Mouse (Mus musculus) intestine, postnatal 0 days (tissue): ENCODE results near the gene Sap25. TPM values are rescaled to one million over a fixed set of nuclear protein-coding genes. Genes with fewer than 3 reads are reported as not detected.
"Not testable (repeated sequence)": the region's sequence is repeated elsewhere in the genome, so short reads cannot be mapped to it uniquely, and the experiment has no call there.

ENCODE experiments used
- ATAC-seq: fragments of 200-750 bp; cut with Nextera tagmentation; 2 replicates; pipeline ENCODE4 v1.8.0; 2017; ENCODE audit warnings: mild to moderate bottlenecking, moderate TSS enrichment, moderate library complexity
- H3K27ac ChIP-seq: fragments of 300-500 bp; sonication (generic); 2 replicates; pipeline ENCODE4 v1.5.1; 2014; ENCODE audit warnings: mild to moderate bottlenecking, low read depth, low read length, moderate library complexity
- H3K27me3 ChIP-seq: fragments of 300-500 bp; sonication (generic); replicated peaks from 2 replicates; pipeline ENCODE4 v1.6.1; 2014; ENCODE audit warnings: low read length, mixed read lengths; ENCODE audit not compliant: control insufficient read depth, insufficient read depth
- H3K36me3 ChIP-seq: fragments of 300-500 bp; sonication (generic); 2 replicates; pipeline ENCODE4 v1.6.1; 2014; ENCODE audit warnings: mild to moderate bottlenecking, moderate library complexity; ENCODE audit not compliant: control insufficient read depth, insufficient read depth
- H3K4me1 ChIP-seq: fragments of 300-500 bp; sonication (generic); replicated peaks from 2 replicates; pipeline ENCODE4 v1.6.1; 2014; ENCODE audit warnings: antibody characterized with exemption, low read length, mixed read lengths; ENCODE audit not compliant: control insufficient read depth, insufficient read depth
- H3K4me2 ChIP-seq: fragments of 300-500 bp; sonication (generic); replicated peaks from 2 replicates; pipeline ENCODE4 v1.6.1; 2014; ENCODE audit warnings: low read depth, mild to moderate bottlenecking, moderate library complexity
- H3K4me3 ChIP-seq: fragments of 300-500 bp; sonication (generic); 2 replicates; pipeline ENCODE4 v1.5.1; 2014; ENCODE audit warnings: low read depth, low read length
- H3K9ac ChIP-seq: fragments of 300-500 bp; sonication (generic); 2 replicates; pipeline ENCODE4 v1.6.1; 2014; ENCODE audit warnings: mild to moderate bottlenecking, low read depth, low read length
- H3K9me3 ChIP-seq: fragments of 300-500 bp; sonication (generic); 2 replicates; pipeline ENCODE4 v1.6.1; 2016; ENCODE audit warnings: mixed run types; ENCODE audit not compliant: control insufficient read depth
- CTCF ChIP-seq: sonication (generic); IDR thresholded peaks from 2 replicates; pipeline ENCODE4 v1.5.1; 2016; ENCODE audit warnings: low read depth, mild to moderate bottlenecking, control low read depth, antibody characterized with exemption, moderate library complexity
- WGBS: fragments of 180-500 bp; shearing (Covaris S2); extraction: QIAGEN DNeasy Blood & Tissue Kit; methylation state at CpG from one replicate; pipeline ENCODE4 v1.1.7; 2014; 5-methylcytosine and 5-hydroxymethylcytosine counted together
- polyA plus RNA-seq: library from polyadenylated mRNA; unstranded; fragments of >200 nt; fragmentation: Nextera tagmentation; extraction: Ambion mirVana; gene quantifications from 2 replicates; pipeline ENCODE4 v1.2.1, GENCODE M21; 2015

Gene Sap25
- polyA plus RNA-seq, 1 experiment from 2014 or later, result 2.3 TPM

DNA sequence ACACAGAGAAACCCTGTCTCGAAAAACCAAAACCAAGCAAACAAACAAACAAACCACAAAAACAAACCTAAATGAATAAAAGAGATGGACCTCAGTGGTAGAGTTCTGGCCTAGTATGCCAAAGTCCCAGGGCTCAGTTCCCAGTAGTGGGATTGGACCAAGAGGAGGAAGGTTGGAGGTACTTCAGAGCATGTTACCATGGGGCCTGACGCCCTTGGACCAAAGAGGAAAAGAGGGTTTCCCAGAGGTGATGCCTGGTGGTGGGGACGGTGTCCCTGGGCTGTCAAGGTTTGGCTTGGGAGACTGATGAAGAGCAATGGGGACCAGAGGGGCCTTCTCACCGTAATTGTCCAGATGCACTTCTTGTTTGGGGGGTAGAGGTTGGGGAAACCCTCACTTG lies 31.1 kb upstream of the Sap25 start:
- peaks cover 18% of the 10 kb centered on the region for H3K36me3 ChIP-seq
- no peaks in the 10 kb centered on the region for H3K9me3 ChIP-seq
- WGBS, result 76% methylated on average over 4 of the region's 4 CpGs
- H3K4me3 ChIP-seq, result peak overlapping the region; percentile 9; the same call in 1 of the 2 replicates
- peak overlapping the region; percentile 55 for H3K4me2 ChIP-seq
- H3K4me1 ChIP-seq, result peaks cover 10% of the 10 kb centered on the region; the same call in 1 of the 2 replicates
- H3K27ac ChIP-seq, result peak overlapping the region; percentile 64
- TF ChIP-seq CTCF, result no peak
- no peak for ATAC-seq
- H3K27me3 ChIP-seq, result no peaks in the 10 kb centered on the region
- H3K9ac ChIP-seq, result no peak overlapping the region

DNA sequence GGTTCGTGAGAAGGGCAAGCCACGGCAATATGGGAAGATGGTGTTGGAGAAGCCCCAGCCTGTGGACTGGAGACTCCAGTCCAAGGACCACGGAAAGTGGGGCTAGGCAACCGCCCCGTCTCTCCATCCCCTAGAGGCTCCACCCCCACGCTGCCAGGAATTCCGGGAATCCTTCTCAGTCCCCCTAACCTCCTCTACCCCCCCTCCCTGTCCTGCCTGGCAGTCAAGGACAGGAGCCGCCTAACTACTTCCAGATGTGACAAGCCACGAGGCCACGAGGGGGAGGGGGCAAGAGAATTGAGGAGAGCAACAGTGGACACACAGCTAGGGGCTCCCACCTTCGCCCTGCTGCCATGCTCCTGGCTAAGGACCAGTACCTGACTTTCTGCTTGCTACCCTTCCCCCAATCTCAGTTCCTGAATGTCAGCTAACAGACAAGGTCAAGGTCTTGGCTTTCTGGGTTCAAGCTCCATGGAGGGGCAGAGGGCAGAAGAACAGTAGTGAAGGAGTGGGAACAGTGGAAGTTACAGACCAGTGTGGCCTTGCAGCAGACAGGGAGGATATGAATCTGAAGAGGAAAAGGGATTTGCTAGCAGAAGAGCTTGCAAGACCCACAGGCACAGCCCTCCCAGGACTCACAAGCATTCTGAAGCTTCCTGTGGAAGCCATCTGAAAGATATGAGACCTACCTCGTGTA lies 30.4 kb upstream of the Sap25 start:
- peaks cover 10% of the 10 kb centered on the region; the same call in 1 of the 2 replicates for H3K4me1 ChIP-seq
- no peaks in the 10 kb centered on the region for H3K27me3 ChIP-seq
- peak overlapping the region; percentile 26; the same call in 1 of the 2 replicates for H3K9ac ChIP-seq
- H3K4me2 ChIP-seq, result peak overlapping the region; percentile 55
- no peak for ATAC-seq
- H3K4me3 ChIP-seq, result peak overlapping the region; percentile 9; the same call in 1 of the 2 replicates
- no peaks in the 10 kb centered on the region for H3K9me3 ChIP-seq
- TF ChIP-seq CTCF, result no peak
- H3K36me3 ChIP-seq, result peaks cover 12% of the 10 kb centered on the region
- peak overlapping the region; percentile 64 for H3K27ac ChIP-seq
- WGBS, result 28% methylated on average over 12 of the region's 12 CpGs

DNA sequence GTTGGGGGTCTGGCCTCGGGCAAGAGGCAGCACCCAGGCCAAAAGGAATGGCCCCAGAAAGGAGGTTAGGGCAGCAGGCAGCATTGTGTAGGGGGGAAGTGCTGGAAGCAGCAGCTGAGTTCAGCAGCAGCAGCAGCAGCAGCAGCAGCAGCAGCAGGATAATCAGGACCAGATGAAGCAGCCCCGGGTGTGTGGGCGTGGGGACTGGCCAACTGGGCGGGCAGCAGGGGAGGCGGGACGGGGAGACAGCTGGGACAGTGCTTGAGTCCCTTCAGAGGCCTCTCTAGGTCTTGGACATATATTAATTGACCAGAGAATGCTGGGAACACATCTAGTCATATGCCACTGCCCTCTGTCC lies 29.9 kb upstream of the Sap25 start:
- H3K4me3 ChIP-seq, result 0 out of 2 replicates have a peak overlapping the region, but pooled peaks have one; percentile 9
- H3K27me3 ChIP-seq, result no peaks in the 10 kb centered on the region
- peak overlapping the region; percentile 64 for H3K27ac ChIP-seq
- peak overlapping the region; percentile 26; the same call in 1 of the 2 replicates for H3K9ac ChIP-seq
- peak overlapping the region; percentile 55 for H3K4me2 ChIP-seq
- peaks cover 6% of the 10 kb centered on the region for H3K36me3 ChIP-seq
- ATAC-seq, result peak; percentile 16; the same call in 1 of the 2 replicates
- H3K4me1 ChIP-seq, result peaks cover 10% of the 10 kb centered on the region; the same call in 1 of the 2 replicates
- H3K9me3 ChIP-seq, result no peaks in the 10 kb centered on the region
- TF ChIP-seq CTCF, result no peak
- WGBS, result 35% methylated on average over 6 of the region's 6 CpGs

DNA sequence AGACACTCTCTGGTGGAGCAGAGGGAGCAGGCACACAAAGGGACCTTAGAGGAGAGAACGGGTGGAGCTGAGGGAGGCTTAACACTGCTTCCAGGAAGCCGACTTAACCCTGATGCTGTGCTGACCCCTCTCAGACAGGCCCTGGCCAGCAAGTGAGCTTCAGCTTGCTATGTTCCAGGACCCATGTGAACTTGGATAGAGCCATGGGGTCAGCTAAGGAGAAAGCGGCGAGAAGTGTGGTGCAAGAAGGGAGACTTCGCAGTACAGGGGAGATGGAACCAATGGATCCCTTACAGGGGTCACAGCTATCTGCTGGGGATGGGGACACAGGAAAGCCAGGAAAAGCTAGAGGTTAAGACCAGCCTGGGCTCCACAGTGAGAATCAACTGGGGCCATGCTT lies 28.1 kb upstream of the Sap25 start:
- 0 out of 2 replicates have a peak, but pooled peaks have one; percentile 2 for ATAC-seq
- H3K4me3 ChIP-seq, result no peak overlapping the region
- peak overlapping the region; percentile 11; the same call in 1 of the 2 replicates for H3K9ac ChIP-seq
- H3K27me3 ChIP-seq, result no peaks in the 10 kb centered on the region
- 0 out of 2 replicates have a peak overlapping the region, but pooled peaks have one; percentile 57 for H3K27ac ChIP-seq
- no peak overlapping the region for H3K4me2 ChIP-seq
- no peaks in the 10 kb centered on the region for H3K36me3 ChIP-seq
- peaks cover 10% of the 10 kb centered on the region; the same call in 1 of the 2 replicates for H3K4me1 ChIP-seq
- no peaks in the 10 kb centered on the region for H3K9me3 ChIP-seq
- WGBS, result 69% methylated on average over 5 of the region's 5 CpGs
- TF ChIP-seq CTCF, result no peak

DNA sequence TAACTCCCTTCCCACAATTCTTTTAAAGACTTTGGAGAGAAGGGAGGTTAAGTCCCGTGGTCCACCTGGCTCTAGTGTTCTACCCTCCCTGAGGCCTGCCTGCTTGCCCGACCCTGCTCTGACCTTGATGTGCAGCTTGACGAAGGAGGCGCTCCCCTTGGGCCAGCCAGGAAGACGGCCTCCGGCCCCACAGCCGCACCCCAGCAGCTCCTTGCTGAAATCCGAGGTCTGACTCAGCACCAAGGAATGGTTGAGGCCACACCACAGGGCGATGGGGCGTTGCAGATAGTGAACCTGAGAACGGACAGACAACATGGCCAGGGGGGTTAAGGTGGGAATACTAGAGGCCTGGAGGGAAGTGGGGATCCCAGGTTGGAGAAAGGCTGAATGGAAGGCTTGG lies 27.6 kb upstream of the Sap25 start, which contains the start of gene Pcolce:
Gene Pcolce, minus strand, starts transcription at position 235 of the 400 bp plus-strand sequence.
- no peaks in the 10 kb centered on the region for H3K36me3 ChIP-seq
- H3K27ac ChIP-seq, result peak within 1 kb of the TSS; percentile 57; the same call in 1 of the 2 replicates
- peaks cover 10% of the 10 kb centered on the region; the same call in 1 of the 2 replicates for H3K4me1 ChIP-seq
- peak; percentile 86 for ATAC-seq
- no peak for TF ChIP-seq CTCF
- WGBS, result 22% methylated on average over 11 of the region's 11 CpGs
- H3K4me2 ChIP-seq, result no peak within 1 kb of the TSS; the same call in 1 of the 2 replicates
- no peaks in the 10 kb centered on the region for H3K27me3 ChIP-seq
- no peak within 1 kb of the TSS for H3K4me3 ChIP-seq
- H3K9ac ChIP-seq, result peak within 1 kb of the TSS; percentile 11; the same call in 1 of the 2 replicates
- H3K9me3 ChIP-seq, result no peaks in the 10 kb centered on the region

DNA sequence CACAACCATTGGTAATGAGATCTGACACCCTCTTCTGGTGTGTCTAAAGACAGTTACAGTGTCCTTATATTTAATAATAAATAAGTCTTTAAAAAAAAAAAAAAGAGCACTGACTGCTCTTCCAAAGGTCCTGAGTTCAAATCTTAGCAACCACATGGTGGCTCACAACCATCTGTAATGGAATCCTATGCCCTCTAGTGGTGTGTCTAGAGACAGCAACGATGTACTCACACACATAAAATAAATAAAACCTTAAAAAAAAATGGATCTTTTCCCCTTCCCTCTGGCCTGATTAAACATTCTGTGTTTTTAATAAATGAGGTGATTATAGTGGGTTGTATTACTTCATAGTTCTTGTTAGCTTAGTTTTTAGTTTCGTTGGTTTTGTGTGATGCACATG lies 26.2 kb upstream of the Sap25 start:
- H3K4me2 ChIP-seq, H3K9me3 ChIP-seq, H3K9ac ChIP-seq, H3K27ac ChIP-seq, H3K4me3 ChIP-seq, H3K36me3 ChIP-seq, ATAC-seq, H3K4me1 ChIP-seq, H3K27me3 ChIP-seq: not testable (repeated sequence)
- TF ChIP-seq CTCF, result peak; percentile 36
- WGBS, result 96% methylated on average over 2 of the region's 2 CpGs
